Mouse (Mus musculus) layer of hippocampus, postnatal 36 days (tissue): ENCODE data around the gene Pde2a. TPM values are rescaled to one million over a fixed set of nuclear protein-coding genes. Genes with fewer than 3 reads are reported as not detected.

Experiments used
- DNase-seq, 2 experiments: peaks; one replicate each; pipeline ENCODE4 v3.0.0; 2022
- total RNA-seq, 2 experiments: library from RNA; stranded (reverse); gene quantifications; 2 replicates each; pipeline ENCODE4 v1.2.3; 2021

The Pde2a gene
- total RNA-seq, 2 experiments from 2014 or later, result 300 to 301 TPM

- DNase-seq, result no peak
These were observed 52.9 kb downstream of the Pde2a start for GRCm38 (mm10) chr7:101474399-101474811.

- DNase-seq, result no peak
These were observed 54.5 kb downstream of the Pde2a start for GRCm38 (mm10) chr7:101476028-101476427.

GRCm38 (mm10) chr7:101476493-101476892 lies 55.0 kb downstream of the Pde2a start:
- DNase-seq, result no peak

- no peak for DNase-seq
These were observed 55.7 kb downstream of the Pde2a start for GRCm38 (mm10) chr7:101477200-101477599.

GRCm38 (mm10) chr7:101478099-101478498 lies 56.6 kb downstream of the Pde2a start:
- no peak for DNase-seq

- no peak for DNase-seq
These were observed 58.4 kb downstream of the Pde2a start for GRCm38 (mm10) chr7:101479841-101480240.

- no peak for DNase-seq
These were observed 59.2 kb downstream of the Pde2a start for GRCm38 (mm10) chr7:101480671-101481070.

GRCm38 (mm10) chr7:101481872-101482498 lies 60.5 kb downstream of the Pde2a start:
- no peak for DNase-seq

GRCm38 (mm10) chr7:101482499-101483081 lies 61.1 kb downstream of the Pde2a start:
- DNase-seq, result no peak

GRCm38 (mm10) chr7:101483498-101484115 lies 62.1 kb downstream of the Pde2a start:
- DNase-seq, result no peak

- no peak for DNase-seq
These were observed 65.6 kb downstream of the Pde2a start for GRCm38 (mm10) chr7:101487102-101487501.

- no peak for DNase-seq
These were observed 69.5 kb downstream of the Pde2a start for GRCm38 (mm10) chr7:101490952-101491351.

- DNase-seq, result no peak
These were observed 76.9 kb downstream of the Pde2a start for GRCm38 (mm10) chr7:101498385-101498784.

GRCm38 (mm10) chr7:101499251-101499650 lies 77.8 kb downstream of the Pde2a start:
- no peak for DNase-seq

GRCm38 (mm10) chr7:101499701-101500100 lies 78.2 kb downstream of the Pde2a start:
- DNase-seq, result no peak

GRCm38 (mm10) chr7:101501236-101501635 lies 79.7 kb downstream of the Pde2a start:
- DNase-seq, result no peak

- no peak for DNase-seq
These were observed 80.2 kb downstream of the Pde2a start for GRCm38 (mm10) chr7:101501675-101502074.

GRCm38 (mm10) chr7:101503351-101503750 lies 81.9 kb downstream of the Pde2a start:
- DNase-seq, result no peak

GRCm38 (mm10) chr7:101503803-101504202 lies 82.3 kb downstream of the Pde2a start:
- no peak for DNase-seq

GRCm38 (mm10) chr7:101504507-101504906 lies 83.0 kb downstream of the Pde2a start:
- no peak for DNase-seq

- DNase-seq, result no peak
These were observed 87.7 kb downstream of the Pde2a start for GRCm38 (mm10) chr7:101509212-101509611.

- no peak for DNase-seq
These were observed 92.2 kb downstream of the Pde2a start for GRCm38 (mm10) chr7:101513655-101514054.

- DNase-seq, result no peak
These were observed 93.3 kb downstream of the Pde2a start for GRCm38 (mm10) chr7:101514768-101515167.

GRCm38 (mm10) chr7:101515295-101515694 lies 93.8 kb downstream of the Pde2a start:
- DNase-seq, result no peak
